Mouse (Mus musculus) cortical plate, adult 2 months (tissue): ENCODE results near the gene Frmd8.

Experiments
- CTCF ChIP-seq: fragments of 200-500 bp; IDR thresholded peaks from 2 replicates; pipeline ENCODE4 v1.5.1; 2011; ENCODE audit warnings: mild to moderate bottlenecking, control low read depth, low read length; ENCODE audit not compliant: insufficient read depth; ENCODE audit errors: extremely low read depth
- POLR2A ChIP-seq: fragments of 200-500 bp; IDR thresholded peaks from 2 replicates; pipeline ENCODE4 v1.6.1; 2011; ENCODE audit warnings: mild to moderate bottlenecking, low read length, control low read depth; ENCODE audit not compliant: insufficient read depth; ENCODE audit errors: extremely low read depth

GRCm38 (mm10) chr19:5835922-5836430 is 39.1 kb downstream of the Frmd8 start:
- TF ChIP-seq CTCF (no peak), POLR2A (no peak)
